Mouse (Mus musculus) cortical plate, adult 2 months (tissue): Measurements from ENCODE around the gene Hrh1. TPM values are rescaled to one million over a fixed set of nuclear protein-coding genes. Genes with fewer than 3 reads are reported as not detected.

ENCODE experiments used
- H3K27ac ChIP-seq: fragments of 200-500 bp; 2 replicates; pipeline ENCODE4 v1.5.1; 2012; ENCODE audit warnings: low read length, control low read depth, inconsistent platforms; ENCODE audit not compliant: insufficient read depth
- H3K4me1 ChIP-seq: fragments of 200-500 bp; 2 replicates; pipeline ENCODE4 v1.6.1; 2011; ENCODE audit warnings: low read length; ENCODE audit not compliant: control insufficient read depth, insufficient read depth
- H3K4me3 ChIP-seq: fragments of 200-500 bp; 2 replicates; pipeline ENCODE4 v1.5.1; 2011; ENCODE audit warnings: mild to moderate bottlenecking, low read length, control low read depth; ENCODE audit not compliant: insufficient read depth
- CTCF ChIP-seq: fragments of 200-500 bp; IDR thresholded peaks from 2 replicates; pipeline ENCODE4 v1.5.1; 2011; ENCODE audit warnings: mild to moderate bottlenecking, control low read depth, low read length; ENCODE audit not compliant: insufficient read depth; ENCODE audit errors: extremely low read depth
- POLR2A ChIP-seq: fragments of 200-500 bp; IDR thresholded peaks from 2 replicates; pipeline ENCODE4 v1.6.1; 2011; ENCODE audit warnings: mild to moderate bottlenecking, low read length, control low read depth; ENCODE audit not compliant: insufficient read depth; ENCODE audit errors: extremely low read depth
- polyA plus RNA-seq: library from polyadenylated mRNA; depleted of rRNA; stranded (reverse); fragments of >200 nt; gene quantifications from 2 replicates; pipeline ENCODE4 v1.2.3, GENCODE M21; 2012

Hrh1 gene
- polyA plus RNA-seq, 1 experiment, result 18.8 TPM

DNA sequence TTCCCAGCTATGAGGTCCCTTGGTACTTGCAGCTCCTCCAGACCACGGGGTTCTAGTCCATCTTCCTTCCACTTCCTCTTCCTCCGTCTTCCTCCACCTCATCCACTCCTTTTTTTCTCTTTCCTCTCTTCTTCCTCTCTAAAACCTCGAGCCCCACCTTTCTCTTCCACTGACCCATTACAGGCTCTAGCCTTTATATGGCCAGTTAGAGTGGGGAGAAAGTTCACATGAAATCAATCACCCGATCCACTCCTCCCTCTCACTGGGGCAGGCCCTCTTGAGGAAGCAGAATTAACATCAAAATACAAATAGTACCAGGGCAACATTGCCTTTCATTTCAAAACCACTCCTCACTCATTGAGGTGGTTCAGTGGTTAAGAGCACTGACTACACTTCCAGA, 9.9 kb upstream of the Hrh1 start:
- Histone ChIP-seq H3K4me1 (no peaks in the 10 kb centered on the region), H3K4me3 (no peak overlapping the region), H3K27ac (no peak overlapping the region)
- TF ChIP-seq CTCF, result no peak
- no peak for TF ChIP-seq POLR2A

DNA sequence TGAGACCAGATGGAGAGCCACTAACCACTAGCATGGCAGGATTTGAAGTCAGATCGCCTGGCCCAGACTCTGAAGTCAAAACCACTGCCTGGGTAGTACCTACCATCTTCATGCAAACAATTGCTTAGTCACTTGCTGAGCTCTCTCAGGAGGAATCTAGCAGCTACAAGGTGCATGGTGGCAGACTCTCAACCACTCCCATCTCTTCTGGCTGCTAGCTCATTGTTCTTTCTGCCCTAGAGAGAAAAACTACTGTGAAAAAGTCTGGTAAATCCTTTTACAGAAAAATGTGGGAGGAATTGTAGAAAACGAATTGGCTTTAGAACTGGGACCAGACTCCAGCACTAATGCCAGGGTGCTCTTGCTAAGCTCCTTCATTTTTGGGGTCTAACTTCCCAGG, 7.6 kb upstream of the Hrh1 start:
- no peaks in the 10 kb centered on the region for H3K4me1 ChIP-seq
- no peak overlapping the region for H3K27ac ChIP-seq
- no peak for TF ChIP-seq POLR2A
- TF ChIP-seq CTCF, result no peak
- H3K4me3 ChIP-seq, result no peak overlapping the region

DNA sequence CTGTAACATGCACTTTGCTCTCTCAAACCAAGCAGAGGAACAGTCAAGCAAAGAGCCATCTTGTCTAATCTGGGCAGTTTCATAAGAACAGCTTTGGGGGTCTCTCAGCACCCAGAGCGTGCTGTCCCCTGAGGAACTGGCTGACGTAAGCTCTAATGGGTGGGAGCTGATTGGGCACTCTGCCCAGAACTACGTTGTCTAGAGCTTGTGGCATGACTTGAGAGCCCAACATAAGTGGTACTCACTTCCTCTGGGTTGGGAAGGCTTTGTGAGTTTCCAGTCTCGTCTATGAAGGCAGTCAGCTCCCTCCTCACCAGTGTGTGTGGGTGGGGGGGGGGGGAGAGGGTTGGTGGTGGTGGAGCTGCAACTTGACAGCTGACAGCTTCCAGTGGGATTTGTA, 2.8 kb upstream of the Hrh1 start:
- no peak overlapping the region for H3K4me3 ChIP-seq
- no peak overlapping the region for H3K27ac ChIP-seq
- TF ChIP-seq CTCF, result no peak
- no peak for TF ChIP-seq POLR2A
- H3K4me1 ChIP-seq, result peaks cover 4% of the 10 kb centered on the region; the same call in 1 of the 2 replicates

DNA sequence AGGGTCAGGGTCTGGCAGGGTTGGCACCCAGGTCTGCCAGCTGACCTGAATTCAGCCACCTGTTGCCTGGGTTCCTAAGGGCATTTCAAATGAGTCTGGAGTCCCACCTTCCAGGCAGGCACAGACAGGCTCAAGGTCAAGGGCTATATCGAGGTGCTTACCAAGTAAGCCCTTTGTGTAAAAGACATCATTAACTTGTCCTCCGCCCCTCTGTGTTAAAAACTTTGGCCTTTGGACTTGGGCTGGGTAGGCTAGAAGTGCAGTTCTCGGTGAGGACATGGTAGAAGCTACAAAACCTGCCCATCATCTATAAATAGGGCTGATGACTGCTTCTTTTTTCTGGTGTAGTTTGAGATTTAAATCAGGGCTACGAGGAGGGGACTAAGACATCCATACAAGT, 1.1 kb upstream of the Hrh1 start:
- no peak overlapping the region for H3K27ac ChIP-seq
- no peak overlapping the region for H3K4me3 ChIP-seq
- H3K4me1 ChIP-seq, result peaks cover 4% of the 10 kb centered on the region; the same call in 1 of the 2 replicates
- TF ChIP-seq POLR2A (no peak), CTCF (no peak)

DNA sequence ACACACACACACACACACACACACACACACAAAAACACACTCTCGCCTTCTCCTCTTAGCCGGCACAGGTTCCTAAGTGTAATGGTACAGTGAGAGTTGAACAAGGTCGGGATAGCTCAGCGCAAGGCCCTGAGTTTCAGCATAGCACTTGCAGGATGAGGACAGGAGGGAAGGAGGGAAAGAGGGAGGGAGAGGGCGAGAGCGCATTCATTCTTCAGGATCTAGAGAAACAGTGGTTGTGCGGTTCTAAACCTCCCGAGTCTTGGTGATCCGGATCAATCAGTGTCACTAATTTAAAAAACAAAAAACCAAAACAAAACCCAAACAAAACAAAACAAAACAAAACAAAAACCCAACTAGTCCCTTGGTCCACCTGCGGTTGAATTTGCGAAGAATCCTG, 456 bp upstream of the Hrh1 start:
- TF ChIP-seq CTCF (no peak), POLR2A (no peak)
- Histone ChIP-seq H3K27ac (no peak overlapping the region), H3K4me3 (peak overlapping the region; percentile 41), H3K4me1 (peaks cover 4% of the 10 kb centered on the region; the same call in 1 of the 2 replicates)

DNA sequence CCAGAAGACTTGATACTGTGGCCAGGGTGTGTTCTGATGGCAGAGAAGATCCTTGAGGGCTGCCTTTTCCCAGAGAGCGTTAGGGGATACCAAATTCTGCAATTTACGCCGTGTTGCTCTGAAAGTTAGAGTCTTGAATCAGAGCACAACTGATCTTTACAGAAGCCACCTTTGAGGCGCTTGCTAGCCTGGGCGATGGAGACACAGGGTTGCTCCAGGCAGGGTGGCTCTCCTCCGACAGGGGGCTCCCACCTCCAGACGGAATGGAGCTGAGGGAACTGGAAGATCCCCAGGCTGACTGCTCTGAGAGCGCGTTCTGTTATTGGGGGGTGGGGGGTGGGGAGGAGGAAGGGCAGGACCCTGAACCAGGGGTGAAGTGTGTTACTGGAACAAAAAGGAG, 890 bp downstream of the Hrh1 start:
- peak overlapping the region; percentile 41 for H3K4me3 ChIP-seq

DNA sequence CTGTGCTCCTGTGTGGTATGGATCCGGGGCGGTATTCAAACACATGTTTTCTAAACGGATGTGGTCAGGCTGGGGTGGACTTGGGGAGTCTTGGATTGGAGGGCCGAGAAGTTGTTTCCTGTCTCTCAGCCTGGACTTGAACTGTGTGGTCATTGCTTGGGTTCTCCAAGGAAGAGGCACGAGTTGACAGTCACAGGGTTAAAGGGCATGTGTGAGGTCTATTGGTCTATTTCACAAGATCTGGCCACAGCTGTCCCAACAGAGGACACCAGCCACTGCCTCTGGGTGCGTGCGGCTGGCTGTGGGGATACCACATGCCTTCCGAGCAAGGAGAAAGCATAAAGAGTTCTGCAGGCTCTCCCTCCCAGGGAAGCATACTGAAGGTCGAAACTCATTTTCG, 2.7 kb downstream of the Hrh1 start:
- Histone ChIP-seq H3K4me3 (no peak overlapping the region), H3K27ac (no peak overlapping the region), H3K4me1 (peaks cover 11% of the 10 kb centered on the region)
- TF ChIP-seq POLR2A, result no peak
- TF ChIP-seq CTCF, result no peak

More for the DNA sequence above, 890 bp downstream of the Hrh1 start:
- Histone ChIP-seq H3K27ac (peak overlapping the region; percentile 24; the same call in 1 of the 2 replicates), H3K4me1 (peaks cover 4% of the 10 kb centered on the region)
- peak; percentile 43 for TF ChIP-seq CTCF
- TF ChIP-seq POLR2A, result 0 out of 2 replicates have a peak, but pooled peaks have one; percentile 15

DNA sequence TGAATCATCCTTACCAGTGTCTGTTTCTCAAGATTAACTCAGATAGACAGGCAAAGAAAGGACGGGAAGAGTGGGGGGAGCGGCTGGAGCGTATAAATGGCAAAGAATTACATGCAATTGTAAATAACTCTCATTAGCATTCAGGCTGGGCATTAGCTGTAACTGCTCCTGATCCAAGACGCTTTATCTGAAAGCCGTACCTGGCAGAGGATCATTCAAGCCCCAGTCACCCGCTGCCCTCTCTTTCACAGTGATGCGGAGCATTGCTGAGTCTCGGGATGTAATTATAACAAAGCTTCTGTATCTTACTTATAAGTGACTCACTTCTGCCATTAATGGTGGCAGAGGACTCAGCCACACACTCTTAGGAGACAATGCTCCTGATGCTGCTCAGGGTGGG, 3.1 kb downstream of the Hrh1 start:
- TF ChIP-seq CTCF (no peak), POLR2A (no peak)
- no peak overlapping the region for H3K27ac ChIP-seq

DNA sequence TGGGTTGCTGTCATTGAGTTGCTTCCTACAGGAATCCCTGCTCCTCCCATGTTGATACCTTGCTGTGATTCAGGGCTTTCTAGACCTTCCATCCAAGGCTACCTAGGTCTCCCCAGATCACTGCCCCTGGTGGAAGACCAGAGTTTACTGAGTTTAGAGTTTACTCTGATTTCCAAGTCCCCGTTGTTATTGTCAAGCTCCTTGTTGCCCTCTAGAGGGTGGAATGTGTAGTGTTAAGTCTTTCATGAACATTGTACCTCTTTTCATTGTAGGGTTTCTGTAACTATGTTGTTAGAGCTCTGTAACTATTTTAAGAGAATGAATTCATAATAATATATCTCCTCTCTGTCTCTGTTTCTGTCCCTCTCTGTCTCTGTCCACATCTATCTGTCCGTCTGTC, 4.4 kb downstream of the Hrh1 start:
- TF ChIP-seq CTCF (no peak), POLR2A (no peak)
- H3K4me3 ChIP-seq, result no peak overlapping the region
- H3K4me1 ChIP-seq, result peaks cover 12% of the 10 kb centered on the region
- no peak overlapping the region for H3K27ac ChIP-seq

More for the DNA sequence above, 3.1 kb downstream of the Hrh1 start:
- Histone ChIP-seq H3K4me1 (peaks cover 12% of the 10 kb centered on the region), H3K4me3 (no peak overlapping the region)

DNA sequence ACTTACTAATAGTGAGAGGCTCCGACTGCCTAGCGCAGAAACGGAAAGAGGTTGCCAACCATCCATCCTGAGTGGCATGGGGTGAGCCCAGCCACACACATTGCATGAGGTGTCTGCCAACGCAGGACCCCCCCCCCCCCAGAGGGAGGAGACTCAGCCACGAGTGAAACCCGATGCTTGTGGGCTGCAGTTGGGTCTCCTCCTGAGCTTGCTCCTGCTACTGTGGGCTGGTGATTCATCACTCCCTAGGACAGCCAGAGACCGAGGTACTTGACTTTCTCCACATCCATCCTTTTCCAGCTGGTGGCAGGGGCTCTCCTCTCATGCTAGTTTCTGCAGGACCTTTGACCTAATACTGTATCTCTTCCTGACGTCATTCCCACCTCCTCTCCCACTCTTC, 5.9 kb downstream of the Hrh1 start:
- peak overlapping the region; percentile 38 for H3K27ac ChIP-seq
- no peak overlapping the region for H3K4me3 ChIP-seq
- TF ChIP-seq CTCF (no peak), POLR2A (peak; percentile 47; the same call in 1 of the 2 replicates)
- H3K4me1 ChIP-seq, result peaks cover 15% of the 10 kb centered on the region
